Mouse (Mus musculus) ES-Bruce4 (cell line): ENCODE measurements around the gene Zfp618. TPM values are rescaled to one million over a fixed set of nuclear protein-coding genes. Genes with fewer than 3 reads are reported as not detected.

Experiments
- H3K27ac ChIP-seq: 2 replicates; pipeline ENCODE4 v1.5.1; 2012; ENCODE audit warnings: low read length, inconsistent platforms; ENCODE audit not compliant: insufficient read depth
- H3K27me3 ChIP-seq: 2 replicates; pipeline ENCODE4 v1.6.1; 2012; ENCODE audit warnings: mild to moderate bottlenecking, low read length, inconsistent platforms; ENCODE audit not compliant: control insufficient read depth, poor library complexity, insufficient read depth, severe bottlenecking
- H3K36me3 ChIP-seq: 2 replicates; pipeline ENCODE4 v1.6.1; 2012; ENCODE audit warnings: inconsistent platforms, mild to moderate bottlenecking, low read length, moderate library complexity; ENCODE audit not compliant: control insufficient read depth, poor library complexity, insufficient read depth, severe bottlenecking
- H3K4me1 ChIP-seq: one replicate; pipeline ENCODE4 v1.8.1; 2011; ENCODE audit warnings: low read length; ENCODE audit not compliant: control insufficient read depth, insufficient read depth
- H3K4me3 ChIP-seq: 2 replicates; pipeline ENCODE4 v1.5.1; 2011; ENCODE audit warnings: low read depth, mild to moderate bottlenecking, low read length
- H3K9ac ChIP-seq: 2 replicates; pipeline ENCODE4 v1.6.1; 2012; ENCODE audit warnings: low read depth, mild to moderate bottlenecking, inconsistent platforms; ENCODE audit not compliant: poor library complexity, severe bottlenecking
- H3K9me3 ChIP-seq: replicated peaks from 2 replicates; pipeline ENCODE4 v1.6.1; 2012; ENCODE audit warnings: mild to moderate bottlenecking, low read length, inconsistent platforms; ENCODE audit not compliant: control insufficient read depth, poor library complexity, insufficient read depth, severe bottlenecking
- CTCF ChIP-seq: IDR thresholded peaks from one replicate; pipeline ENCODE4 v1.8.1; 2011; ENCODE audit warnings: low read depth, low read length
- EP300 ChIP-seq: IDR thresholded peaks from 2 replicates; pipeline ENCODE4 v1.6.1; 2011; ENCODE audit warnings: low read depth, low read length; ENCODE audit not compliant: insufficient read depth
- POLR2A ChIP-seq: IDR thresholded peaks from one replicate; pipeline ENCODE4 v1.8.1; 2011; ENCODE audit warnings: low read length; ENCODE audit not compliant: insufficient read depth
- polyA plus RNA-seq: library from polyadenylated mRNA; stranded (reverse); fragments of >200 nt; gene quantifications from 2 replicates; pipeline ENCODE4 v1.2.4, GENCODE M21; 2011; ENCODE audit warnings: low read depth; ENCODE audit not compliant: missing spikeins, insufficient read depth, insufficient read length

Zfp618 gene
- polyA plus RNA-seq, 1 experiment, result 2.8 TPM

DNA sequence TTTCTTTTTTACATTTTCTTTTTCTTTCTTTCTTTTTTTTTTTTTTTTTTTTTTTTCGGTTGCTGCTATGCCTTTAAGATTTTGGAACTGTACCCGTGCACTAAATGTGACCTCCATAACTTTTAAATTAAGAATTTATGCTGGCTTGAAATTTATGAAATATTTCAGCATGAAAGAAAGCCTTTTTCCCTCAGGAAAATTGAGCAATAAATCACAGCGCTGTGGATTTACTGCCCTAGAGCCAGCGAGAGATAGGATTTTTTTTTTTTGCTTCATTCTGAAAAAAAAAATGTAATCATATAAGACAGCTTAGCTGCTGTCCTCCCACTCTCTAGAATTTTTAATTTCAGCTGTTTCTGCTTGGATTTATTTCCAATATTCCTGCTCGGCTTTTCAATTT is 92.2 kb downstream of the Zfp618 start:
- no peak overlapping the region for H3K27ac ChIP-seq
- TF ChIP-seq POLR2A (no peak), CTCF (no peak), EP300 (no peak)

DNA sequence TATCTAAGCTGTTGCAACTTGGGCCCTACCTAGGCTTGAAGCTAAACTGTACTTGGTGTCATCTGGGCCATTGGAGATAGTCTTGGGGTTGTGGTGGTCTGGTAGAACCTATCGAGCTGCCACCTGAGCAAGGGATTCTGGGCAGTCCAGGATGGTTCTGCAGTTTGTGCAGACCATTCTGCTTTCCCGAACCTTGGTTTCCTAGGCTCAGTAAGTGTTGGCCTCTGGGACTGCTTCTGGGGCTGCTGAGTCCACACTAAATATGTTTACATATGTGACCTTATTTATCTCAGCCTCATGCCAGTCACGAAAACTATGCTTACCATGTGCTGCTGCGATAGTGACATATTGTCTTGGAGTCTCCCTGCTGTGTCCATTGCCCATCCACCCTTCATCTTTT is 93.3 kb downstream of the Zfp618 start:
- no peak overlapping the region for H3K9ac ChIP-seq
- no peak overlapping the region for H3K4me3 ChIP-seq
- H3K36me3 ChIP-seq, result no peaks in the 10 kb centered on the region
- H3K27me3 ChIP-seq, result no peaks in the 10 kb centered on the region
- no peaks in the 10 kb centered on the region for H3K9me3 ChIP-seq
- H3K4me1 ChIP-seq, result no peaks in the 10 kb centered on the region
- H3K27ac ChIP-seq, result no peak overlapping the region
- TF ChIP-seq POLR2A, result no peak
- no peak for TF ChIP-seq CTCF
- no peak for TF ChIP-seq EP300

More for the DNA sequence above, 92.2 kb downstream of the Zfp618 start:
- H3K4me1 ChIP-seq, result no peaks in the 10 kb centered on the region
- H3K9ac ChIP-seq, result no peak overlapping the region
- H3K4me3 ChIP-seq, result no peak overlapping the region
- no peaks in the 10 kb centered on the region for H3K27me3 ChIP-seq
- H3K36me3 ChIP-seq, result no peaks in the 10 kb centered on the region
- no peaks in the 10 kb centered on the region for H3K9me3 ChIP-seq

DNA sequence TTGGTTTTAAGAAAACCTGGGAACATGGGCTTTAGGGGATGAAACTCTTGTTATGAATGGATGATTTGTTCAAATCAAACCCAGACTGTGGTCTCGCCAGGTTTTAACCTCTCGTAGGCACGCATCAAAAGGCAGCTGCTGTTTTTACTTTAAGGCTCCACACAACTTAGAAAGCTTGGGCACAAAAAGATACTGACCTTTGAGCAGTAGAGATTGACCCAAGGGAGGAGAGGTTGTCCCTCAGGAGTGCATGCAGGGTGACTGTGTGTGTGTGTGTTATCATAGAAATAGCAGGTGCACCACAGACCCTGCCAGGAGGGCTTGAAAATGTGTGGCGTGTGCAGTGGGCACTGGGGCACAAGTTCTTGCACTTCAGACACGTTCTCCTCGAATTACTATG is 95.0 kb downstream of the Zfp618 start:
- Histone ChIP-seq H3K9me3 (no peaks in the 10 kb centered on the region), H3K36me3 (no peaks in the 10 kb centered on the region), H3K9ac (no peak overlapping the region), H3K27ac (no peak overlapping the region), H3K4me3 (no peak overlapping the region), H3K4me1 (no peaks in the 10 kb centered on the region), H3K27me3 (no peaks in the 10 kb centered on the region)
- no peak for TF ChIP-seq EP300
- no peak for TF ChIP-seq CTCF
- TF ChIP-seq POLR2A, result no peak

DNA sequence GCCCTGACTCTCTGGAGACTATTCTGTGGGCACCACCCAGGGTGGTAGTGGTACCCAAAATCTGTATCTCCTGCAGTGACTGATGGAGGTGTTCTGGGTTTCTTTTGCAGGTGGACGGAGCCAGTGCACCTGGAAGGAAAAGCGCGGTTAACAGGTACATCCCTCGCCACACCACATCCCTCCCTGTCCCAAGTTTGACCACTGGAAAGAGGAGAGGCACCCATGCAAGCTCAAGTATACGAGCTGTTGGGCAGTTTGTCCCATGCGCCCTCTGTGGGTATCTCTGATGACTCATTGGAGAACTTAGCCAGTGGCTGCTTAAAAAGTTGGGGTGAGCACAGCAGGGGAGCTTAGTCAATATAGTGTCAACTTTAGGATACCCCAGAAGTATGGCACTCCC is 96.0 kb downstream of the Zfp618 start:
- Histone ChIP-seq H3K27me3 (no peaks in the 10 kb centered on the region), H3K27ac (no peak overlapping the region), H3K4me1 (no peaks in the 10 kb centered on the region), H3K9me3 (no peaks in the 10 kb centered on the region), H3K4me3 (no peak overlapping the region), H3K36me3 (no peaks in the 10 kb centered on the region), H3K9ac (no peak overlapping the region)
- TF ChIP-seq POLR2A (no peak), EP300 (no peak), CTCF (no peak)

DNA sequence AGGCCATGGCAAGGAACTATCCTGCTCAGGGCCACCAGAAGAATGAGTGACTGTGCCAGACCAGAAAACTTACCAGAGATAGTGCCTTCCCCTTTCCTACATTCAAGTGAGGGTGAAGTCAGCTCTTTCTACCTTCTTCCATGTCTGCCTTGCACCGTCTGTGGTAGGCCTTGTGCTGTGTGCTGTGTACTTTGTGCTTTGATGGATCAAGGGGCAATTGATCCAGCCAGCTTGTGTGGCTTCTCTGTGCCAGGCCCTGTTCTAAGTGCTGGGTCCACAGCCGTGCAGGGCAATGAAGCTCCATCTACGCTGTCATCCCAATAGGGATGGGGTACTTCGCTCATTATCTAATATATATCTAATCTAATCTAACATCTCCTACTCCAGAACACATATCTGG is 98.0 kb downstream of the Zfp618 start:
- no peaks in the 10 kb centered on the region for H3K4me1 ChIP-seq
- no peaks in the 10 kb centered on the region for H3K27me3 ChIP-seq
- no peak overlapping the region for H3K27ac ChIP-seq
- no peaks in the 10 kb centered on the region for H3K9me3 ChIP-seq
- H3K36me3 ChIP-seq, result no peaks in the 10 kb centered on the region
- no peak overlapping the region for H3K9ac ChIP-seq
- H3K4me3 ChIP-seq, result no peak overlapping the region
- TF ChIP-seq CTCF (no peak), EP300 (no peak), POLR2A (no peak)

- Histone ChIP-seq H3K4me1 (no peaks in the 10 kb centered on the region), H3K4me3 (no peak overlapping the region), H3K27ac (no peak overlapping the region), H3K9ac (no peak overlapping the region), H3K36me3 (no peaks in the 10 kb centered on the region), H3K27me3 (no peaks in the 10 kb centered on the region), H3K9me3 (no peaks in the 10 kb centered on the region)
- TF ChIP-seq CTCF (no peak), POLR2A (no peak), EP300 (no peak)
These were observed 99.5 kb downstream of the Zfp618 start for GRCm38 (mm10) chr4:63064911-63065310.
